Mouse (Mus musculus) hindbrain, embryonic 14.5 days (tissue): ENCODE measurements around the gene Olfr97. TPM values are rescaled to one million over a fixed set of nuclear protein-coding genes. Genes with fewer than 3 reads are reported as not detected.

Source experiments
- ATAC-seq: fragments of 200-750 bp; cut with Nextera tagmentation; 2 replicates; pipeline ENCODE4 v1.8.0; 2017; ENCODE audit warnings: moderate number of reproducible peaks, mild to moderate bottlenecking, moderate TSS enrichment, moderate library complexity; ENCODE audit not compliant: low FRiP score
- DNase-seq: peaks from one replicate; pipeline ENCODE4 v3.0.0-alpha.2; 2015; ENCODE audit warnings: low spot score
- H3K27ac ChIP-seq: fragments of 300-500 bp; sonication (generic); 2 replicates; pipeline ENCODE4 v1.5.1; 2014; ENCODE audit warnings: mild to moderate bottlenecking, moderate library complexity
- H3K27me3 ChIP-seq: fragments of 300-500 bp; sonication (generic); 2 replicates; pipeline ENCODE4 v1.6.1; 2014; ENCODE audit warnings: mild to moderate bottlenecking, low read length, mixed read lengths; ENCODE audit not compliant: control insufficient read depth, insufficient read depth
- H3K36me3 ChIP-seq: fragments of 300-500 bp; sonication (generic); replicated peaks from 2 replicates; pipeline ENCODE4 v1.6.1; 2014; ENCODE audit not compliant: control insufficient read depth, insufficient read depth
- H3K4me1 ChIP-seq: fragments of 300-500 bp; sonication (generic); replicated peaks from 2 replicates; pipeline ENCODE4 v1.6.1; 2014; ENCODE audit warnings: antibody characterized with exemption, low read length, mixed read lengths; ENCODE audit not compliant: control insufficient read depth, insufficient read depth
- H3K4me2 ChIP-seq: fragments of 300-500 bp; sonication (generic); replicated peaks from 2 replicates; pipeline ENCODE4 v1.6.1; 2014; ENCODE audit warnings: mild to moderate bottlenecking, moderate library complexity
- H3K4me3 ChIP-seq: fragments of 300-500 bp; sonication (generic); replicated peaks from 2 replicates; pipeline ENCODE4 v1.5.1; 2014; ENCODE audit warnings: mild to moderate bottlenecking, low read length
- H3K9ac ChIP-seq: fragments of 300-500 bp; sonication (generic); 2 replicates; pipeline ENCODE4 v1.6.1; 2014
- H3K9me3 ChIP-seq: fragments of 300-500 bp; sonication (generic); 2 replicates; pipeline ENCODE4 v1.6.1; 2016; ENCODE audit warnings: low read length; ENCODE audit not compliant: control insufficient read depth
- WGBS: fragments of 180-500 bp; shearing (Covaris S2); extraction: QIAGEN DNeasy Blood & Tissue Kit; methylation state at CpG from one replicate; pipeline ENCODE4 v1.1.7; 2014; 5-methylcytosine and 5-hydroxymethylcytosine counted together
- polyA plus RNA-seq: library from polyadenylated mRNA; unstranded; fragments of >200 nt; fragmentation: Nextera tagmentation; extraction: Ambion mirVana; gene quantifications from 2 replicates; pipeline ENCODE4 v1.2.1, GENCODE M21; 2014

Olfr97 gene
- polyA plus RNA-seq, 1 experiment from 2014 or later: not detected

GRCm38 (mm10) chr17:37203206-37203916 is 33.8 kb downstream of the Olfr97 start:
- H3K9me3 ChIP-seq: no peaks in the 10 kb centered on the region

GRCm38 (mm10) chr17:37200894-37201293 is 36.2 kb downstream of the Olfr97 start, which contains the start of gene Olfr94:
TSS of gene Olfr94 (minus strand) at chr17:37200994.
- H3K4me2 ChIP-seq: no peak within 1 kb of the TSS
- WGBS: 88% methylated on average over 2 of the region's 2 CpGs
- no peaks in the 10 kb centered on the region for H3K9me3 ChIP-seq
- ATAC-seq (no peak), DNase-seq (no peak)
- H3K36me3 ChIP-seq: no peaks in the 10 kb centered on the region
- no peak within 1 kb of the TSS for H3K4me3 ChIP-seq
- H3K4me1 ChIP-seq: no peaks in the 10 kb centered on the region
- no peak within 1 kb of the TSS for H3K9ac ChIP-seq
- H3K27me3 ChIP-seq: peaks cover 12% of the 10 kb centered on the region
- H3K27ac ChIP-seq: no peak within 1 kb of the TSS

More at GRCm38 (mm10) chr17:37203206-37203916, 33.8 kb downstream of the Olfr97 start:
- ATAC-seq (peak; percentile 90), DNase-seq (peak; percentile 95)
- no peak overlapping the region for H3K27ac ChIP-seq
- H3K4me1 ChIP-seq: no peaks in the 10 kb centered on the region
- peaks cover 3% of the 10 kb centered on the region for H3K27me3 ChIP-seq
- no peaks in the 10 kb centered on the region for H3K36me3 ChIP-seq
- no peak overlapping the region for H3K4me3 ChIP-seq
- H3K9ac ChIP-seq: no peak overlapping the region
- no peak overlapping the region for H3K4me2 ChIP-seq
- 0% methylated on average over 4 of the region's 4 CpGs for WGBS

GRCm38 (mm10) chr17:37196845-37197724 is 40.0 kb downstream of the Olfr97 start:
- Histone ChIP-seq H3K27ac (peak overlapping the region; percentile 40), H3K4me2 (peak overlapping the region; percentile 89), H3K27me3 (peaks cover 21% of the 10 kb centered on the region), H3K9me3 (no peaks in the 10 kb centered on the region), H3K4me3 (peak overlapping the region; percentile 57), H3K36me3 (no peaks in the 10 kb centered on the region), H3K9ac (peak overlapping the region; percentile 75), H3K4me1 (no peaks in the 10 kb centered on the region)
- peak; percentile 59 for DNase-seq
- WGBS: under 1% methylated on average over 77 of the region's 77 CpGs
- ATAC-seq: peak; percentile 94

GRCm38 (mm10) chr17:37194782-37195181 is 42.3 kb downstream of the Olfr97 start:
- DNase-seq (no peak), ATAC-seq (no peak)
- H3K4me1 ChIP-seq: no peaks in the 10 kb centered on the region
- no peaks in the 10 kb centered on the region for H3K36me3 ChIP-seq
- no peak overlapping the region for H3K27ac ChIP-seq
- no peak overlapping the region for H3K4me2 ChIP-seq
- H3K27me3 ChIP-seq: peaks cover 21% of the 10 kb centered on the region
- 94% methylated on average over 5 of the region's 5 CpGs for WGBS
- no peak overlapping the region for H3K9ac ChIP-seq
- H3K9me3 ChIP-seq: no peaks in the 10 kb centered on the region
- H3K4me3 ChIP-seq: no peak overlapping the region

DNA sequence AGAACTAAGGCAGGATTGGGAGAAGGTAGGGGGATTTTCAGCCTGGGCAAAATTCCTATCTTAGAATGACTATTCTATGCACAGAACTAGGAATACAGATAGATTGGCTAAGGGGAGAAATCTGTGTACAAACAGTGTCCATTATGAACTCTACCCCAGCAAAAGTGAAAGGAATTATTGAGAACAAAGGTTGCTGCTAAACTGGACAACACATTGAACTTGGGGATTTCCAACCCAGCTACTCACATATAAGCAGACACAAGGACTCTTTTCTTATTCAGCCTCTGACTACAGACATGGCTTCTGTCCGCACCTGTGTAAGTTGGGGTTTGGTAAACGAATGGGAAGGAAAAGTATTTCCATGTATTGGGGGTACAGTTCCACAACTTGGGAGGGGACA is 43.5 kb downstream of the Olfr97 start, which contains the start of gene Ubd:
Gene Ubd, plus strand, starts transcription at position 237 of the 400 bp plus-strand sequence.
- ATAC-seq (no peak), DNase-seq (no peak)
- H3K4me1 ChIP-seq: no peaks in the 10 kb centered on the region
- H3K27ac ChIP-seq: no peak within 1 kb of the TSS
- H3K9me3 ChIP-seq: no peaks in the 10 kb centered on the region
- H3K9ac ChIP-seq: no peak within 1 kb of the TSS
- 93% methylated on average over 2 of the region's 2 CpGs for WGBS
- H3K4me2 ChIP-seq: no peak within 1 kb of the TSS
- H3K36me3 ChIP-seq: no peaks in the 10 kb centered on the region
- no peak within 1 kb of the TSS for H3K4me3 ChIP-seq
- peaks cover 20% of the 10 kb centered on the region for H3K27me3 ChIP-seq

DNA sequence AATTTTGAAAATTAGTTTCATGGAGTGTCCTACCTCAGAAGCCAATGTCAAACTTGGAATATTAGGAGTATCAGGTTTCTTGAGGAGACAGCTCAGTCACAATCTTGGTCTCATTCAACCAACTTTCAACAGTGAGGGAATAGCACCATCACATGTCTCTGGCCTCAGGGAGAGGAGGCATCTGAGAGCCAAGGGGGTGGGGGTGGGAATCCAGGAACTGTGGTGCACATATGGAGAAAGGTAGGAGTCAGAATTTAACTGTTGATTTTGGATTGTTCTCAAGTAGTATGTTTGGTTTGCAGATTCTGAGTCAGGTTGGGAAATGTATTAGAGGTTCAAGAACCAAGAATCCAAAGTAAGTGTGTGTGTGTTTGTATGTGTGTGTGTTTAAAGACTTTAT is 44.1 kb downstream of the Olfr97 start:
- Histone ChIP-seq H3K4me2 (no peak overlapping the region), H3K4me1 (no peaks in the 10 kb centered on the region)
- no peak for ATAC-seq

DNA sequence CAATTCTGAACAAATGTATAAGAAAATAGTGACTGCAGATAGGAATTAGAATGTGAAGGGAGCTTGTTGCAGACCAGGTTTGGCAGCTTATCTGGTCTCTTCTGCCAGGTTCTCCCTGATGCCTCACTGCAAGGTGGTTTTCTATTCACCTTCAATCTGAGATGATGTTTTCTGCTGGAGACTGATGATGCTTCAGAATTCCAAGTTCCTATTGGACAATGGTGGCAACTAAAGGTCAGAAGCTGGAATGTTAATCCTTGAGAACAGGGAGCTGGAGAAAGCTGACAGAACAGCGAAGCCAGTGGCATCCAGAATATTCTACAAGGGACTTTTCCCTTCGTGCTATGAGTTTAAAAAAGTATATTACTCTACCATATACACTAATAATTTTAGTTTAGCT is 46.4 kb downstream of the Olfr97 start:
- ATAC-seq (no peak), DNase-seq (peak; percentile 71)
- H3K9me3 ChIP-seq: no peaks in the 10 kb centered on the region
- no peak overlapping the region for H3K4me2 ChIP-seq
- 39% methylated on average over 2 of the region's 2 CpGs for WGBS
- peaks cover 7% of the 10 kb centered on the region for H3K27me3 ChIP-seq
- no peak overlapping the region for H3K4me3 ChIP-seq
- H3K4me1 ChIP-seq: no peaks in the 10 kb centered on the region
- no peak overlapping the region for H3K9ac ChIP-seq
- no peak overlapping the region for H3K27ac ChIP-seq
- H3K36me3 ChIP-seq: no peaks in the 10 kb centered on the region

More for the DNA sequence above, 44.1 kb downstream of the Olfr97 start:
- no peaks in the 10 kb centered on the region for H3K36me3 ChIP-seq
- H3K27ac ChIP-seq: no peak overlapping the region
- no peak overlapping the region for H3K4me3 ChIP-seq
- DNase-seq: no peak
- no peaks in the 10 kb centered on the region for H3K9me3 ChIP-seq
- peaks cover 15% of the 10 kb centered on the region for H3K27me3 ChIP-seq
- no peak overlapping the region for H3K9ac ChIP-seq

DNA sequence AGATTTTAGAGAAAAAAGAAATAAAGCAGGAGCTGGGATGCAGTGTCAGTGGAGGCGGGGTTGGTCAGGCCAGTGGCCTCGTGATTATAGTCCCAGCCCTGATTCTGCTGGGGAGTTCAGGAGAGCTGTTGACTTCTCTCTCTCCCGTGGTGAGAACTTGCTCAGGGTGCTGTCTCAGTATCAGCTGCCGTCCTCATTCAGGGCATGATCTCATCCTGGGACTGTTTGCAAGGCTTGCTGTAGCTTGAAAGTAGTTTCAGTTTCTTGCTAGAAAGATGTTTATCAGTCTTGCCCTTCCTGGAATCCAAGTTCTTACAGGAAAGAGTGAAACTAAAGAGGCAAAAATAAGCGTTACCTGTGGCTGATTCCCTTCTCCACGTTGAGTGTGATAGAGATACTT is 51.7 kb downstream of the Olfr97 start:
- no peaks in the 10 kb centered on the region for H3K4me1 ChIP-seq
- ATAC-seq (no peak), DNase-seq (no peak)
- H3K9ac ChIP-seq: no peak overlapping the region
- H3K4me2 ChIP-seq: no peak overlapping the region
- no peaks in the 10 kb centered on the region for H3K36me3 ChIP-seq
- H3K27me3 ChIP-seq: no peaks in the 10 kb centered on the region
- no peaks in the 10 kb centered on the region for H3K9me3 ChIP-seq
- no peak overlapping the region for H3K4me3 ChIP-seq
- WGBS: 60% methylated on average over 6 of the region's 6 CpGs
- H3K27ac ChIP-seq: no peak overlapping the region
